Mouse (Mus musculus): ENCODE data around the gene Timm17a.

Gene Timm17a

GRCm38 (mm10) chr1:135313284-135314031 lies at the start of gene Timm17a:
TSS of gene Timm17a (minus strand) at chr1:135313778.
- no peaks in the 10 kb centered on the region for H3K27me3 ChIP-seq (ENCODE audit: insufficient read depth, low read length)
- H3K4me1 ChIP-seq (replicated peaks; ENCODE audit: low read depth, low read length) = peaks cover 29% of the 10 kb centered on the region
- peaks cover 24% of the 10 kb centered on the region for H3K36me3 ChIP-seq (ENCODE audit: insufficient read depth, low read length)
- H3K9me3 ChIP-seq (ENCODE audit: low read length) = no peaks in the 10 kb centered on the region
- no peak for TF ChIP-seq POU5F1 (IDR thresholded peaks at IDR 0.05; ENCODE audit: borderline replicate concordance, low read length)
- TF ChIP-seq NANOG (IDR thresholded peaks at IDR 0.05; ENCODE audit: borderline replicate concordance, low read length) = no peak
- no peak for TF ChIP-seq CTCF (conservative IDR thresholded peaks at IDR 0.05; ENCODE audit: low read length)
- peak within 1 kb of the TSS; percentile 94 for H3K4me3 ChIP-seq (replicated peaks; ENCODE audit: low read length)

GRCm38 (mm10) chr1:135362115-135362514 lies 48.5 kb upstream of the Timm17a start:
- H3K27me3 ChIP-seq (ENCODE audit: insufficient read depth, low read length) = peaks cover 16% of the 10 kb centered on the region; the same call in 1 of the 2 replicates
- TF ChIP-seq CTCF (conservative IDR thresholded peaks at IDR 0.05; ENCODE audit: low read length) (peak; percentile 62), NANOG (IDR thresholded peaks at IDR 0.05; ENCODE audit: borderline replicate concordance, low read length) (no peak)
- H3K4me3 ChIP-seq (replicated peaks; ENCODE audit: low read length) = no peak overlapping the region
- no peaks in the 10 kb centered on the region for H3K36me3 ChIP-seq (ENCODE audit: insufficient read depth, low read length)
- peaks cover 42% of the 10 kb centered on the region for H3K4me1 ChIP-seq (replicated peaks; ENCODE audit: low read depth, low read length)
- no peaks in the 10 kb centered on the region for H3K9me3 ChIP-seq (ENCODE audit: low read length)

- Histone ChIP-seq H3K36me3 (ENCODE audit: insufficient read depth, low read length) (no peaks in the 10 kb centered on the region), H3K4me3 (replicated peaks; ENCODE audit: low read length) (no peak overlapping the region), H3K27me3 (ENCODE audit: insufficient read depth, low read length) (peaks cover 19% of the 10 kb centered on the region), H3K9me3 (ENCODE audit: low read length) (no peaks in the 10 kb centered on the region), H3K4me1 (replicated peaks; ENCODE audit: low read depth, low read length) (peaks cover 37% of the 10 kb centered on the region)
- TF ChIP-seq NANOG (IDR thresholded peaks at IDR 0.05; ENCODE audit: borderline replicate concordance, low read length) = no peak
Measured at GRCm38 (mm10) chr1:135361491-135361890, 47.9 kb upstream of the Timm17a start.

- H3K27me3 ChIP-seq (ENCODE audit: insufficient read depth, low read length) = peaks cover 34% of the 10 kb centered on the region
- no peaks in the 10 kb centered on the region for H3K9me3 ChIP-seq (ENCODE audit: low read length)
- peaks cover 25% of the 10 kb centered on the region for H3K4me1 ChIP-seq (replicated peaks; ENCODE audit: low read depth, low read length)
- no peak overlapping the region for H3K4me3 ChIP-seq (replicated peaks; ENCODE audit: low read length)
- H3K36me3 ChIP-seq (ENCODE audit: insufficient read depth, low read length) = no peaks in the 10 kb centered on the region
- no peak for TF ChIP-seq NANOG (IDR thresholded peaks at IDR 0.05; ENCODE audit: borderline replicate concordance, low read length)
- TF ChIP-seq CTCF (conservative IDR thresholded peaks at IDR 0.05; ENCODE audit: low read length) = no peak
- no peak for TF ChIP-seq POU5F1 (IDR thresholded peaks at IDR 0.05; ENCODE audit: borderline replicate concordance, low read length)
Measured at GRCm38 (mm10) chr1:135359071-135359470, 45.5 kb upstream of the Timm17a start.

- H3K27me3 ChIP-seq (ENCODE audit: insufficient read depth, low read length) = peaks cover 24% of the 10 kb centered on the region
- no peaks in the 10 kb centered on the region for H3K9me3 ChIP-seq (ENCODE audit: low read length)
- H3K36me3 ChIP-seq (ENCODE audit: insufficient read depth, low read length) = no peaks in the 10 kb centered on the region
- peaks cover 28% of the 10 kb centered on the region for H3K4me1 ChIP-seq (replicated peaks; ENCODE audit: low read depth, low read length)
- TF ChIP-seq NANOG (IDR thresholded peaks at IDR 0.05; ENCODE audit: borderline replicate concordance, low read length) = no peak
- TF ChIP-seq POU5F1 (IDR thresholded peaks at IDR 0.05; ENCODE audit: borderline replicate concordance, low read length) = no peak
- TF ChIP-seq CTCF (conservative IDR thresholded peaks at IDR 0.05; ENCODE audit: low read length) = no peak
- no peak overlapping the region for H3K4me3 ChIP-seq (replicated peaks; ENCODE audit: low read length)
Measured at GRCm38 (mm10) chr1:135351953-135352352, 38.4 kb upstream of the Timm17a start.

- H3K27me3 ChIP-seq (ENCODE audit: insufficient read depth, low read length) = no peaks in the 10 kb centered on the region
- H3K36me3 ChIP-seq (ENCODE audit: insufficient read depth, low read length) = no peaks in the 10 kb centered on the region
- H3K4me1 ChIP-seq (replicated peaks; ENCODE audit: low read depth, low read length) = peaks cover 48% of the 10 kb centered on the region
- TF ChIP-seq NANOG (IDR thresholded peaks at IDR 0.05; ENCODE audit: borderline replicate concordance, low read length) (no peak), POU5F1 (IDR thresholded peaks at IDR 0.05; ENCODE audit: borderline replicate concordance, low read length) (no peak), CTCF (conservative IDR thresholded peaks at IDR 0.05; ENCODE audit: low read length) (no peak)
- peak overlapping the region; percentile 35; the same call in 1 of the 2 replicates for H3K4me3 ChIP-seq (replicated peaks; ENCODE audit: low read length)
- H3K9me3 ChIP-seq (ENCODE audit: low read length) = no peaks in the 10 kb centered on the region
Measured at GRCm38 (mm10) chr1:135347498-135348169, 34.1 kb upstream of the Timm17a start.

GRCm38 (mm10) chr1:135346891-135347290 lies 33.3 kb upstream of the Timm17a start:
- no peak for TF ChIP-seq NANOG (IDR thresholded peaks at IDR 0.05; ENCODE audit: borderline replicate concordance, low read length)
- TF ChIP-seq CTCF (conservative IDR thresholded peaks at IDR 0.05; ENCODE audit: low read length) = no peak
- no peak for TF ChIP-seq POU5F1 (IDR thresholded peaks at IDR 0.05; ENCODE audit: borderline replicate concordance, low read length)
- Histone ChIP-seq H3K4me1 (replicated peaks; ENCODE audit: low read depth, low read length) (peaks cover 48% of the 10 kb centered on the region), H3K27me3 (ENCODE audit: insufficient read depth, low read length) (no peaks in the 10 kb centered on the region), H3K9me3 (ENCODE audit: low read length) (no peaks in the 10 kb centered on the region), H3K36me3 (ENCODE audit: insufficient read depth, low read length) (no peaks in the 10 kb centered on the region), H3K4me3 (replicated peaks; ENCODE audit: low read length) (no peak overlapping the region)

GRCm38 (mm10) chr1:135344026-135344425 lies 30.4 kb upstream of the Timm17a start:
- no peaks in the 10 kb centered on the region for H3K9me3 ChIP-seq (ENCODE audit: low read length)
- H3K4me1 ChIP-seq (replicated peaks; ENCODE audit: low read depth, low read length) = peaks cover 47% of the 10 kb centered on the region
- no peak for TF ChIP-seq CTCF (conservative IDR thresholded peaks at IDR 0.05; ENCODE audit: low read length)
- no peak for TF ChIP-seq NANOG (IDR thresholded peaks at IDR 0.05; ENCODE audit: borderline replicate concordance, low read length)
- peak; percentile 92; the same call in 1 of the 2 replicates for TF ChIP-seq POU5F1 (IDR thresholded peaks at IDR 0.05; ENCODE audit: borderline replicate concordance, low read length)
- H3K4me3 ChIP-seq (replicated peaks; ENCODE audit: low read length) = no peak overlapping the region
- 0 out of 2 replicates have a peak, but pooled peaks cover under 1% of the 10 kb centered on the region for H3K27me3 ChIP-seq (ENCODE audit: insufficient read depth, low read length)
- no peaks in the 10 kb centered on the region for H3K36me3 ChIP-seq (ENCODE audit: insufficient read depth, low read length)

Measured in E14TG2a.4 (cell line).